Mouse (Mus musculus) liver, adult 2 months (tissue): Measurements from ENCODE around the gene Foxp2.

Experiments
- CTCF ChIP-seq: fragments of 200-500 bp; IDR thresholded peaks from 2 replicates; pipeline ENCODE4 v1.5.1; 2011; ENCODE audit warnings: low read depth, low read length, control low read depth
- POLR2A ChIP-seq: fragments of 200-500 bp; IDR thresholded peaks from 2 replicates; pipeline ENCODE4 v1.6.1; 2011; ENCODE audit warnings: low read length, control low read depth; ENCODE audit not compliant: insufficient read depth; ENCODE audit errors: extremely low read depth

DNA sequence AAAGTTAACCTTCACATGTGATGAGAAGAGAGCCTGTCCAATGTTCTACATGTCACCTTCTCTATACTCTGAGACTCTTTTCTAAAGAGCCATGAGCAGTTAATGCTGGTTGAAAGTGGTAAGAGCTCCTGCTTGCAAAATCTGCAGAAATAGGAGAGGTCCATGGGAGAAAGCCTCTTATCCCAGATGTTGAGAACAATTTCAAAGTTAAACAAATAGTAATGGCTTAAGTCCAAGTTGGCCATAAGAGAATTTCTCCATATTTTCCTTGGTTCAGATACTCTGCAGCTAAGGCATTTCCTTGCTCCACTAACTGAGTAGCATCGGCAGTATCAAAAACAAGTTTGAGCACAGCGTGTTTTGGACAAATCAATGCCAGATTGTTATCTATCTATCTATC, 13.9 kb downstream of the Foxp2 start:
- TF ChIP-seq CTCF (no peak), POLR2A (no peak)
